Mouse (Mus musculus) G1E (cell line): ENCODE results near the gene Blm. TPM values are rescaled to one million over a fixed set of nuclear protein-coding genes. Genes with fewer than 3 reads are reported as not detected.

Experiments used
- ATAC-seq: 2 replicates; pipeline ENCODE4 v1.8.0; 2016; ENCODE audit warnings: mild to moderate bottlenecking; ENCODE audit not compliant: insufficient number of reproducible peaks, poor library complexity, low FRiP score, severe bottlenecking; ENCODE audit errors: extremely low read depth
- DNase-seq: peaks from one replicate; pipeline ENCODE4 v3.0.0; 2012; ENCODE audit warnings: low spot score
- H3K27me3 ChIP-seq: 2 replicates; pipeline ENCODE4 v1.6.1; 2012; ENCODE audit warnings: mild to moderate bottlenecking, low read length, inconsistent platforms; ENCODE audit not compliant: insufficient read depth
- H3K36me3 ChIP-seq: replicated peaks from 2 replicates; pipeline ENCODE3; 2012; ENCODE audit warnings: mild to moderate bottlenecking, inconsistent platforms
- H3K4me1 ChIP-seq: 2 replicates; pipeline ENCODE4 v1.6.1; 2012; ENCODE audit warnings: low read depth, low read length, inconsistent platforms, mixed read lengths; ENCODE audit not compliant: insufficient read depth
- H3K4me3 ChIP-seq: 2 replicates; pipeline ENCODE4 v1.5.1; 2012; ENCODE audit warnings: low read depth, mild to moderate bottlenecking, inconsistent platforms, low read length, moderate library complexity, mixed read lengths
- H3K9me3 ChIP-seq: replicated peaks from 2 replicates; pipeline ENCODE4 v1.6.1; 2012; ENCODE audit warnings: inconsistent platforms
- CTCF ChIP-seq: IDR thresholded peaks from 2 replicates; pipeline ENCODE4 v1.5.1; 2012; ENCODE audit warnings: low read depth, low read length, inconsistent platforms, mixed read lengths
- GATA1 ChIP-seq: IDR thresholded peaks from 2 replicates; pipeline ENCODE4 v1.6.1; 2012; ENCODE audit warnings: borderline replicate concordance, low read length, inconsistent platforms, mixed read lengths
- GATA2 ChIP-seq: IDR thresholded peaks from 2 replicates; pipeline ENCODE4 v1.6.1; 2012; ENCODE audit warnings: low read depth, low read length, inconsistent platforms, borderline replicate concordance
- POLR2AphosphoS5 ChIP-seq: IDR thresholded peaks from 2 replicates; pipeline ENCODE4 v1.6.1; 2012; ENCODE audit warnings: low read depth, low read length, inconsistent platforms; ENCODE audit not compliant: insufficient replicate concordance
- TAL1 ChIP-seq: conservative IDR thresholded peaks from 2 replicates; pipeline ENCODE4 v1.6.1; 2012; ENCODE audit warnings: low read depth, low read length, inconsistent platforms, mixed read lengths
- polyA plus RNA-seq: library from polyadenylated mRNA; stranded (reverse); fragments of >175 nt; gene quantifications from 2 replicates; pipeline ENCODE4 v1.2.3, GENCODE M21; 2012
- total RNA-seq, 2 experiments: library from RNA; stranded (forward) in 1 of 2; stranded (reverse) in 1 of 2; fragments of 200-1000 nt in 1 of 2; fragments of >200 nt in 1 of 2; fragmentation: Nextera tagmentation in 1 of 2; gene quantifications; 2 replicates each; pipeline ENCODE4 v1.2.3; 2014 to 2017

The Blm gene
- total and polyA plus RNA-seq, 3 experiments, result 89.2 to 198 (median 96.9) TPM

GRCm38 (mm10) chr7:80418036-80418435, 116.9 kb downstream of the Blm start:
- ATAC-seq, result no peak
- no peak for TF ChIP-seq TAL1
- TF ChIP-seq POLR2AphosphoS5, result no peak
- no peak for TF ChIP-seq CTCF
- TF ChIP-seq GATA2, result no peak
- no peak for TF ChIP-seq GATA1
- peaks cover 66% of the 10 kb centered on the region for H3K4me1 ChIP-seq

GRCm38 (mm10) chr7:80417601-80418000, 117.3 kb downstream of the Blm start:
- no peak for DNase-seq
- Histone ChIP-seq H3K36me3 (no peaks in the 10 kb centered on the region), H3K4me3 (no peak overlapping the region), H3K27me3 (peaks cover 8% of the 10 kb centered on the region; the same call in 1 of the 2 replicates), H3K4me1 (peaks cover 63% of the 10 kb centered on the region), H3K9me3 (no peaks in the 10 kb centered on the region)
- TF ChIP-seq GATA1 (no peak), CTCF (no peak), GATA2 (no peak), POLR2AphosphoS5 (no peak), TAL1 (no peak)
- no peak for ATAC-seq

More at GRCm38 (mm10) chr7:80418036-80418435, 116.9 kb downstream of the Blm start:
- Histone ChIP-seq H3K36me3 (no peaks in the 10 kb centered on the region), H3K4me3 (no peak overlapping the region), H3K9me3 (no peaks in the 10 kb centered on the region), H3K27me3 (peaks cover 8% of the 10 kb centered on the region; the same call in 1 of the 2 replicates)
- no peak for DNase-seq

- ATAC-seq (no peak), DNase-seq (no peak)
- no peak for TF ChIP-seq TAL1
- no peak for TF ChIP-seq POLR2AphosphoS5
- TF ChIP-seq CTCF, result no peak
- peaks cover 12% of the 10 kb centered on the region; the same call in 1 of the 2 replicates for H3K27me3 ChIP-seq
- no peak overlapping the region for H3K4me3 ChIP-seq
- no peaks in the 10 kb centered on the region for H3K36me3 ChIP-seq
- H3K9me3 ChIP-seq, result no peaks in the 10 kb centered on the region
- H3K4me1 ChIP-seq, result peaks cover 61% of the 10 kb centered on the region
Observed at GRCm38 (mm10) chr7:80416969-80417368, 118.0 kb downstream of the Blm start.

- Histone ChIP-seq H3K36me3 (no peaks in the 10 kb centered on the region), H3K27me3 (peaks cover 16% of the 10 kb centered on the region; the same call in 1 of the 2 replicates), H3K4me1 (peaks cover 52% of the 10 kb centered on the region), H3K9me3 (no peaks in the 10 kb centered on the region), H3K4me3 (no peak overlapping the region)
- TF ChIP-seq CTCF (no peak), GATA2 (no peak), POLR2AphosphoS5 (no peak), GATA1 (no peak), TAL1 (no peak)
- DNase-seq (no peak), ATAC-seq (no peak)
Observed at GRCm38 (mm10) chr7:80414303-80414855, 120.5 kb downstream of the Blm start.

DNA sequence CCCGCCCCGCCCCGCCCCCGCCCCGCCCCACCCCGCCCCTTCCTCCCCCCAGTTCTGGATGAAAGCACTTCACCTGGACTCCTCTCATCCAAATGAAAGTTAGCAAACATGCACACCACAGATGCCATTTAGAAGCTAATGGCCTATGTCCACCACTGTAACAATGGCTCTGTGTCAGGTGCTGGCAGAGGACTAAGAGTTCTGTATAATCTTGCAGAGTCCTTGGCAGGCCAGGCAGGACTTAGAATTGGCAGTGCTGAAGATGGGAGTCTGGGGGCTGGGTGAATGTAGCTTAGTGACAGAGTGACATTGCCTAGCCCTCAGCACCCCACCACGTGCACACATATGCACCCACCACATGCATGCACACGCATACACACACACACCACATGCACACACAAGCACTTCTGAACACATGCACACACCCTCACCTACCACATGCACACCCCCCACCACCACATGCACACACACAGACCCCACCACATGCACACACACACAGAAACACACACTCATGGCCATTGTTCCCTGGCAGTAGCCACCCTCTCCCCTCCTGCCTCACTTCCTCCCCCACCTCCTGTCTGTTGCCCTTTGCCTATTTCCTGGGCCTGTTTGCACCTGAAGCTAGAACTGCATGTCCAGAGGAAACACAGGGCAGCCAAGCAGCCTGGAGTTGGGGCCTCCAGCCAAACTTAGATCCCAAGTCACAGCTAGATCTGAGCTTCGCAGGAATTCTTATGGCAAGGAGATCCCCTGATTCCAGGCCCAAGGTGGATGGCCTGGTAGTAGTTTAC, 121.2 kb downstream of the Blm start:
- Histone ChIP-seq H3K4me3 (no peak overlapping the region), H3K9me3 (no peaks in the 10 kb centered on the region), H3K4me1 (peaks cover 46% of the 10 kb centered on the region), H3K36me3 (no peaks in the 10 kb centered on the region), H3K27me3 (peaks cover 20% of the 10 kb centered on the region; the same call in 1 of the 2 replicates)
- DNase-seq (no peak), ATAC-seq (no peak)
- TF ChIP-seq TAL1 (no peak), POLR2AphosphoS5 (no peak), GATA2 (no peak), CTCF (no peak), GATA1 (no peak)

DNA sequence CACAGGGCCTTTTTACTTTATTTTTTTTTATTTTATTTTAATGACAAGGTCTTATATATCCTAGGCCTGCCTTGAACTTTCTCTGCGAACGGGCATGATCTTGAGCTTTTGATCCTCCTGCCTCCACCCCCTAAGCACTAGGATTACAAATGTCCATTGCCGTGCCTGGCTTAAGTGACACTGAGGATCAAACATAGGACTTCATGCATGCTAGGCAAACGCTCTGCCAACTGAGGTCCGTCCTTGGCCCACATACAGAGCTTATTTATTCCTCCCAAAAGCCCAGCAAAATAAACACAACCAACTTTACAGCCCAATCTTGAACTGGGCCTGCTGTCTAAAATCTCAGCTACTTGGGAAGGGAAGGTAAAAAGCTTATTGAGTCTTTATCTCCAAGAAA, 122.1 kb downstream of the Blm start:
- peaks cover 30% of the 10 kb centered on the region for H3K27me3 ChIP-seq
- H3K4me1 ChIP-seq, result peaks cover 38% of the 10 kb centered on the region
- H3K36me3 ChIP-seq, result no peaks in the 10 kb centered on the region
- TF ChIP-seq POLR2AphosphoS5, result no peak
- no peak for TF ChIP-seq GATA2
- TF ChIP-seq CTCF, result no peak
- no peak for TF ChIP-seq GATA1
- no peak for TF ChIP-seq TAL1
- DNase-seq, result no peak
- H3K4me3 ChIP-seq, result no peak overlapping the region
- H3K9me3 ChIP-seq, result no peaks in the 10 kb centered on the region
- no peak for ATAC-seq
